Comparison of ENCODE assay signal across 9 mouse cellular contexts in genomic region chr1:60745664-60746063, GRCm38 (mm10). TPM values are rescaled to one million over a fixed set of nuclear protein-coding genes. Genes with fewer than 3 reads are reported as not detected.
DNase-seq lines count a peak whose midpoint lies in the region; ATAC-seq and TF ChIP-seq lines count a peak whose summit lies in the region.
"Had no signal": no experiment of that assay in that cellular context is flagged by ENCODE, and none has a peak within 500 bp of the region (broad histone marks: within the 10 kb centered on the region; RNA-seq: fewer than 3 reads in every experiment).

No protein-coding gene starts in this region.

- no peaks in the 10 kb centered on the region for H3K27me3 ChIP-seq in myocyte (ENCODE audit: control insufficient read depth, insufficient read depth, insufficient read length)
- no peaks in the 10 kb centered on the region for H3K27me3 ChIP-seq in midbrain, embryonic 16.5 days (ENCODE audit: control insufficient read depth, insufficient read depth, low read depth, low read length)
- no peaks in the 10 kb centered on the region for H3K27me3 ChIP-seq in cerebellum, adult 2 months (ENCODE audit: control insufficient read depth, insufficient read depth, low read length)
- H3K27me3 ChIP-seq: neural tube, embryonic 13.5 days had no signal

- DNase-seq in left cerebral cortex, postnatal 25 days (ENCODE audit: low spot score in 2 of 2), result peak; percentile 38 to 51
- no peak for DNase-seq in left cerebral cortex, adult 2 months (ENCODE audit: extremely low spot score in 1 of 2, low spot score in 2 of 2)
- DNase-seq in heart, postnatal 25 days (ENCODE audit: low spot score), result peak; percentile 14
- DNase-seq in cerebellum, adult 2 months, result no peak
- no peak for DNase-seq in embryo, embryonic 9.5 days (ENCODE audit: extremely low spot score)

- H3K4me3 ChIP-seq in left cerebral cortex, adult 2 months, result no peak overlapping the region
- no peak overlapping the region for H3K4me3 ChIP-seq in myocyte
- no peak overlapping the region for H3K4me3 ChIP-seq in midbrain, embryonic 16.5 days (ENCODE audit: low read depth, low read length)
- no peak overlapping the region for H3K4me3 ChIP-seq in cerebellum, adult 2 months (replicated peaks; ENCODE audit: insufficient read depth, low read depth, low read length)
- H3K4me3 ChIP-seq: neural tube, embryonic 13.5 days had no signal

- H3K27ac ChIP-seq in left cerebral cortex, adult 2 months, result no peak overlapping the region
- no peak overlapping the region for H3K27ac ChIP-seq in midbrain, embryonic 16.5 days (ENCODE audit: low read length)
- H3K27ac ChIP-seq in cerebellum, adult 2 months (ENCODE audit: insufficient read depth, low read length), result no peak overlapping the region
- H3K27ac ChIP-seq: neural tube, embryonic 13.5 days had no signal

- no peaks in the 10 kb centered on the region for H3K36me3 ChIP-seq in myocyte (ENCODE audit: control insufficient read depth, insufficient read depth)
- H3K36me3 ChIP-seq in midbrain, embryonic 16.5 days (ENCODE audit: control insufficient read depth, insufficient read depth, low read length), result no peaks in the 10 kb centered on the region
- H3K36me3 ChIP-seq: neural tube, embryonic 13.5 days had no signal

- intact Hi-C loops in left cerebral cortex, postnatal 25 days (cut with DNase I), result loop anchor here (10.0 kb wide), 1 partner anchor 99 kb away; no protein-coding TSS in a partner anchor
- intact Hi-C loops in left cerebral cortex, adult 2 months (cut with DNase I), result no loop called here
- intact Hi-C loops in heart, postnatal 25 days (cut with DNase I), result no loop called here

- no peaks in the 10 kb centered on the region for H3K9me3 ChIP-seq in midbrain, embryonic 16.5 days (replicated peaks; ENCODE audit: control insufficient read depth, low read length, poor library complexity, severe bottlenecking)
- H3K9me3 ChIP-seq: neural tube, embryonic 13.5 days had no signal

- no peak for TF ChIP-seq POLR2A in myocyte (IDR thresholded peaks at IDR 0.05; ENCODE audit: insufficient read length, low read depth)
- TF ChIP-seq POLR2A in cerebellum, adult 2 months (IDR thresholded peaks at IDR 0.05; ENCODE audit: borderline replicate concordance, insufficient read depth, low read length), result no peak

- no peak overlapping the region for H3ac ChIP-seq in myocyte (ENCODE audit: control insufficient read depth, insufficient read length)

- H3K4me2 ChIP-seq in myocyte (ENCODE audit: low read depth), result peak overlapping the region; percentile 7
- no peak overlapping the region for H3K4me2 ChIP-seq in midbrain, embryonic 16.5 days (ENCODE audit: low read length)
- H3K4me2 ChIP-seq: neural tube, embryonic 13.5 days had no signal

- no peak overlapping the region for H3K9ac ChIP-seq in midbrain, embryonic 16.5 days (ENCODE audit: low read depth, low read length)
- H3K9ac ChIP-seq: neural tube, embryonic 13.5 days had no signal

- no peaks in the 10 kb centered on the region for H3K4me1 ChIP-seq in midbrain, embryonic 16.5 days (ENCODE audit: control insufficient read depth, insufficient read depth, low read length)
- no peaks in the 10 kb centered on the region for H3K4me1 ChIP-seq in cerebellum, adult 2 months (ENCODE audit: control insufficient read depth, insufficient read depth, low read length)
- H3K4me1 ChIP-seq: neural tube, embryonic 13.5 days had no signal

- peak; percentile 62 for ATAC-seq in common myeloid progenitor, adult 5-6 weeks (replicated peaks; ENCODE audit: low read depth, poor library complexity, severe bottlenecking)
- ATAC-seq in midbrain, embryonic 16.5 days, result no peak

- no peaks in the 10 kb centered on the region for H3K79me2 ChIP-seq in myocyte (ENCODE audit: control insufficient read depth, insufficient read depth)

- TF ChIP-seq CTCF in left cerebral cortex, adult 2 months (IDR thresholded peaks at IDR 0.05), result no peak
- no peak for TF ChIP-seq CTCF in cerebellum, adult 2 months (IDR thresholded peaks at IDR 0.05; ENCODE audit: borderline replicate concordance, insufficient read depth, low read depth, low read length)

- WGBS in midbrain, embryonic 16.5 days, result 80% methylated on average over 7 of the region's 7 CpGs
- WGBS in cerebellum, adult 2 months, result 57% methylated on average over 7 of the region's 7 CpGs

TF ChIP-seq in myocyte, 11 proteins besides CTCF, POLR2A, EP300 and RAD21:
- TF ChIP-seq TCF3 (IDR thresholded peaks at IDR 0.05; ENCODE audit: insufficient read length, low read depth), result no peak

RNA-seq across cellular contexts. Expression of gene Cd28, which starts 29.1 kb away (rescaled TPM):
- under 1 TPM; 0.09 to 0.37 TPM for total RNA-seq in left cerebral cortex, postnatal 25 days (2021)
- under 1 TPM; 0.40 to 0.50 TPM for total RNA-seq in left cerebral cortex, adult 2 months (2021)
- 1.1 and 1.4 TPM in 2 replicates for total RNA-seq in common myeloid progenitor, adult 5-6 weeks (2017)
- 10 to 100 TPM in 1 of 2 experiments, 1 to 10 TPM in 1; 8.7 to 10.2 TPM for total RNA-seq in heart, postnatal 25 days (2021)
- 0.35 TPM for polyA plus RNA-seq in myocyte (2012; fragmentation: generic; extraction: Trizol)
- polyA plus RNA-seq in midbrain, embryonic 16.5 days (2015; fragmentation: Nextera tagmentation; extraction: Ambion mirVana), result 0.09 and 0.11 TPM in 2 replicates
- polyA plus RNA-seq in cerebellum, adult 2 months (2012; rRNA removed), result 0.25 TPM in 2 replicates

Comparison
In these comparisons a context has a peak if more than half of its experiments do, and no peak if none do; other contexts are left out.
1. DNase-seq: peak in left cerebral cortex, postnatal 25 days (2 of 2) and heart, postnatal 25 days (single experiment); none in left cerebral cortex, adult 2 months (0 of 2), cerebellum, adult 2 months (0 of 2) and embryo, embryonic 9.5 days (single experiment).